Mouse (Mus musculus): ENCODE measurements around the gene Gja5. TPM values are rescaled to one million over a fixed set of nuclear protein-coding genes. Genes with fewer than 3 reads are reported as not detected.

The Gja5 gene
- polyA plus RNA-seq, 1 experiment from 2014 or later = 28.6 TPM

DNA sequence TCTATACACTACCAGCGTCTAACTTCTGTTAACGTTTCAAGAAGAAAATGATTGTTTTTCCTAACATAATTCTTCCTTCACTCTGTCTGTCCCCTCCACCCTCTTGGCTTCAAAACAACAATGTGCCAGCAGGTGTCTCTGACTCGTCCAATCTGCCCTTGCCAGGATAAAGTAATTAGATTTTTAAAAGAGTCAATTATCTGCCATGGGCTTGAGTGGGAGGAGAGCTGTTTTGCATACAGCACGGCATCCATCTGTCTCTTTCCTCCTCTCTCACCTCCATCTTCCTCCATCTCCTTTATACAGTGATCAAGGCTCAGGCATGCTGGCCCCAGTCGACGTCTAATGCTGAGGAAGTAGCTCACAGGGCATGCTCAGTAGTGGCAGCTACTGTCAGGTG is 132.6 kb downstream of the Gja5 start:
- H3K4me1 ChIP-seq (replicated peaks; ENCODE audit: control insufficient read depth, insufficient read depth, low read length) = peaks cover 15% of the 10 kb centered on the region
- no peak overlapping the region for H3K4me2 ChIP-seq (ENCODE audit: low read depth, low read length)
- H3K36me3 ChIP-seq (ENCODE audit: control insufficient read depth, insufficient read depth, low read length) = no peaks in the 10 kb centered on the region
- ATAC-seq (ENCODE audit: low read depth) = peak; percentile 39
- H3K9me3 ChIP-seq (ENCODE audit: control insufficient read depth, low read length) = no peaks in the 10 kb centered on the region
- no peaks in the 10 kb centered on the region for H3K27me3 ChIP-seq (ENCODE audit: control insufficient read depth, insufficient read depth, low read depth, low read length)
- 33% methylated on average over 6 of the region's 6 CpGs for WGBS
- H3K4me3 ChIP-seq (ENCODE audit: low read length) = no peak overlapping the region
- H3K9ac ChIP-seq (ENCODE audit: low read length) = no peak overlapping the region
- no peak overlapping the region for H3K27ac ChIP-seq (ENCODE audit: low read length)

DNA sequence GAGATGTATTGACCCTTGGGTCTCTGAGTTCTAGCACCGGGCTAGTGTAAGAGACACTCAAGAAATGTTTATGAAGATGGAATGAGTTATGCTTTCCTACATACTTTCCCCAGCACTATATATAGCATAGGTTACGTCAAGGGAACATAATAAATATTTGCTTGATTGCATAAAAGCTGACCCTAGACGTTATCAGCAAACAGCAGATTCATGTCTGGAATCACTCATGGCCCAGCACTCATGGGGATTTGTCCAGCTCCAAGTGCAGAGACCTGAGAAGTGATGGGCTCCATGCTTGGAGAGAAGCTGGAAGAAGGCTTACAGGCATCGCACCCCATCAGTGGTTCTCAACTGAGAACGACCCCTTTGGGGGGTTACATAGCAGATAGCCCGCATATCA is 135.2 kb downstream of the Gja5 start:
- WGBS = 42% methylated on average over 6 of the region's 6 CpGs
- no peak overlapping the region for H3K4me2 ChIP-seq (ENCODE audit: low read depth, low read length)
- ATAC-seq (ENCODE audit: low read depth) = peak; percentile 92

DNA sequence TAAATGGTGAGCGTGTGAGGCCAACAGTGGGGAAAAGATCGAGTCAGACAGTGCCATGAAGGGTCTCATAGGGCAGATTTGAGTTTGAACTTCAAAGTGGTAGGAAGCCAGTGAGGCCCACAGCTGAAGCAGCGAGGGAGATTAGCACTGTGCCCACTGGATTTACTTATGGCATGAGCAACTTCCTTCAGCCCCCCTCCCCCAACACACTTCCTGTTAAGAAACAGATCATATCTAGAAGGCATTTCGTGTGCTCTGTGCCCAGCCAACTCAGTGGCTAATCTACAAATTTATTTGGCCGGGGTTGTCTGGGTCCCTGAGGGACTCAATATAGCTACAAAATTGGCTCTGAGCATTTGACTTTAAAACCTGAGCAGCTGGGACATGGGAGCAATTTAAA is 139.7 kb downstream of the Gja5 start:
- Histone ChIP-seq H3K4me1 (replicated peaks; ENCODE audit: control insufficient read depth, insufficient read depth, low read length) (peaks cover 16% of the 10 kb centered on the region; the same call in 1 of the 2 replicates), H3K36me3 (ENCODE audit: control insufficient read depth, insufficient read depth, low read length) (no peaks in the 10 kb centered on the region), H3K9me3 (ENCODE audit: control insufficient read depth, low read length) (no peaks in the 10 kb centered on the region), H3K9ac (ENCODE audit: low read length) (no peak overlapping the region), H3K27me3 (ENCODE audit: control insufficient read depth, insufficient read depth, low read depth, low read length) (no peaks in the 10 kb centered on the region), H3K27ac (ENCODE audit: low read length) (no peak overlapping the region), H3K4me2 (ENCODE audit: low read depth, low read length) (no peak overlapping the region), H3K4me3 (ENCODE audit: low read length) (no peak overlapping the region)
- WGBS = 58% methylated on average over 5 of the region's 5 CpGs
- no peak for ATAC-seq (ENCODE audit: low read depth)

More for the DNA sequence above, 135.2 kb downstream of the Gja5 start:
- no peaks in the 10 kb centered on the region for H3K36me3 ChIP-seq (ENCODE audit: control insufficient read depth, insufficient read depth, low read length)
- no peaks in the 10 kb centered on the region for H3K9me3 ChIP-seq (ENCODE audit: control insufficient read depth, low read length)
- H3K27ac ChIP-seq (ENCODE audit: low read length) = peak overlapping the region; percentile 52; the same call in 1 of the 2 replicates
- no peaks in the 10 kb centered on the region for H3K27me3 ChIP-seq (ENCODE audit: control insufficient read depth, insufficient read depth, low read depth, low read length)
- no peak overlapping the region for H3K9ac ChIP-seq (ENCODE audit: low read length)
- peaks cover 19% of the 10 kb centered on the region for H3K4me1 ChIP-seq (replicated peaks; ENCODE audit: control insufficient read depth, insufficient read depth, low read length)
- no peak overlapping the region for H3K4me3 ChIP-seq (ENCODE audit: low read length)

DNA sequence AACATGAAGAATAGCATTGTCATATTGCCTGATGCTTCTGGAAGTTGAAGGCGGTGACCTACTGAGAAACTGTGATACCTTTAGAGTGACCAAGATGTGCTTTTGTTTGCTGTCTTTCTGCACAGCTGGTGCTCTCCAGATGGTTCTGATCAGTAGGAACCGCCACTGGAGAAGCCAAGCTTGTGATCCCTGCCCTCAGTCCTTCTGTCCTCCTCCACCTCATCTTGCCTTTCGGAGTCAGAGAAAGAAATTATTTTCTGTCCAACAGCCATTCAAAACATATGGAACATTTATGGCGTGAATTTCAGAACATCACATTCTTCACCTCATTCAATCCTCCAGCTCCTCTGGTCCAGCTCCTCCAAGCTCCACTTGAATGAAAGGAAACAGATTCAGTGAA is 143.3 kb downstream of the Gja5 start:
- Histone ChIP-seq H3K27me3 (ENCODE audit: control insufficient read depth, insufficient read depth, low read depth, low read length) (no peaks in the 10 kb centered on the region), H3K4me3 (ENCODE audit: low read length) (no peak overlapping the region), H3K9me3 (ENCODE audit: control insufficient read depth, low read length) (no peaks in the 10 kb centered on the region), H3K9ac (ENCODE audit: low read length) (no peak overlapping the region), H3K27ac (ENCODE audit: low read length) (no peak overlapping the region), H3K4me1 (replicated peaks; ENCODE audit: control insufficient read depth, insufficient read depth, low read length) (peaks cover 24% of the 10 kb centered on the region), H3K4me2 (ENCODE audit: low read depth, low read length) (no peak overlapping the region), H3K36me3 (ENCODE audit: control insufficient read depth, insufficient read depth, low read length) (no peaks in the 10 kb centered on the region)
- 71% methylated on average over 4 of the region's 4 CpGs for WGBS
- peak; percentile 23; the same call in 1 of the 2 replicates for ATAC-seq (ENCODE audit: low read depth)

DNA sequence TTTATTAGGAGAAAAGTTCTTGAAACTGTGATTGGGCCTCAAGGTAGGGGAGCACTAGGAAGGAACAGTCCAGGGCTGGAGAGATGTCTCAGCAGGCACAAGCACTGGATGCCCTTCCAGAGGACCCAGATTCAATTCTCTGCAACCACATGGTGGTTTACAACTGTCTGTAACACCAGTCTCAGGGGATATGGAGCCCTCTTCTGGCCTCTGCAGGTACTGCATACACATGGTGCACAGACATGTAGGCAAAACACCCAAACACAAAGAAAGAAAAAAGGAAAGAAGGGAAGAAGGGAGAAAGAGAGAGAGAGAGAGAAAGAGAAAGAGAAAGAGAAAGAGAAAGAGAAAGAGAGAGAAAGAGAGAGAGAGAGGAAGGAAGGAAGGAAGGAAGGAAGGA is 143.9 kb downstream of the Gja5 start:
- no peak overlapping the region for H3K4me3 ChIP-seq (ENCODE audit: low read length)

DNA sequence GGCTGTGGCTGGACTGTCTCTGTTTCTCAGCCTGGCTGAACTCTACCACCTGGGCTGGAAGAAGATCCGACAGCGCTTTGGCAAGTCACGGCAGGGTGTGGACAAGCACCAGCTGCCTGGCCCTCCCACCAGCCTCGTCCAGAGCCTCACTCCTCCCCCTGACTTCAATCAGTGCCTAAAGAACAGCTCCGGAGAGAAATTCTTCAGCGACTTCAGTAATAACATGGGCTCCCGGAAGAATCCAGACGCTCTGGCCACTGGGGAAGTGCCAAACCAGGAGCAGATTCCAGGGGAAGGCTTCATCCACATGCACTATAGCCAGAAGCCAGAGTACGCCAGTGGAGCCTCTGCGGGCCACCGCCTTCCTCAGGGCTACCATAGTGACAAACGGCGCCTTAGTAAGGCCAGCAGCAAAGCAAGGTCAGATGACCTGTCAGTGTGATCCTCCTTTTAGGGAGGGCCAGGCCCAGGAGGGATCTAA is 146.8 kb downstream of the Gja5 start:
- WGBS = 22% methylated on average over 13 of the region's 13 CpGs
- H3K4me3 ChIP-seq (ENCODE audit: low read length) = no peak overlapping the region
- H3K27ac ChIP-seq (ENCODE audit: low read length) = peak overlapping the region; percentile 46
- no peaks in the 10 kb centered on the region for H3K27me3 ChIP-seq (ENCODE audit: control insufficient read depth, insufficient read depth, low read depth, low read length)
- ATAC-seq (ENCODE audit: low read depth) = peak; percentile 80
- no peak overlapping the region for H3K9ac ChIP-seq (ENCODE audit: low read length)
- no peak overlapping the region for H3K4me2 ChIP-seq (ENCODE audit: low read depth, low read length)
- H3K9me3 ChIP-seq (ENCODE audit: control insufficient read depth, low read length) = no peaks in the 10 kb centered on the region
- H3K4me1 ChIP-seq (replicated peaks; ENCODE audit: control insufficient read depth, insufficient read depth, low read length) = peaks cover 16% of the 10 kb centered on the region
- no peaks in the 10 kb centered on the region for H3K36me3 ChIP-seq (ENCODE audit: control insufficient read depth, insufficient read depth, low read length)

More for the DNA sequence above, 143.9 kb downstream of the Gja5 start:
- Histone ChIP-seq H3K27me3 (ENCODE audit: control insufficient read depth, insufficient read depth, low read depth, low read length) (no peaks in the 10 kb centered on the region), H3K9me3 (ENCODE audit: control insufficient read depth, low read length) (no peaks in the 10 kb centered on the region), H3K9ac (ENCODE audit: low read length) (no peak overlapping the region), H3K36me3 (ENCODE audit: control insufficient read depth, insufficient read depth, low read length) (no peaks in the 10 kb centered on the region), H3K4me1 (replicated peaks; ENCODE audit: control insufficient read depth, insufficient read depth, low read length) (peaks cover 24% of the 10 kb centered on the region), H3K4me2 (ENCODE audit: low read depth, low read length) (no peak overlapping the region), H3K27ac (ENCODE audit: low read length) (no peak overlapping the region)
- ATAC-seq (ENCODE audit: low read depth) = no peak

DNA sequence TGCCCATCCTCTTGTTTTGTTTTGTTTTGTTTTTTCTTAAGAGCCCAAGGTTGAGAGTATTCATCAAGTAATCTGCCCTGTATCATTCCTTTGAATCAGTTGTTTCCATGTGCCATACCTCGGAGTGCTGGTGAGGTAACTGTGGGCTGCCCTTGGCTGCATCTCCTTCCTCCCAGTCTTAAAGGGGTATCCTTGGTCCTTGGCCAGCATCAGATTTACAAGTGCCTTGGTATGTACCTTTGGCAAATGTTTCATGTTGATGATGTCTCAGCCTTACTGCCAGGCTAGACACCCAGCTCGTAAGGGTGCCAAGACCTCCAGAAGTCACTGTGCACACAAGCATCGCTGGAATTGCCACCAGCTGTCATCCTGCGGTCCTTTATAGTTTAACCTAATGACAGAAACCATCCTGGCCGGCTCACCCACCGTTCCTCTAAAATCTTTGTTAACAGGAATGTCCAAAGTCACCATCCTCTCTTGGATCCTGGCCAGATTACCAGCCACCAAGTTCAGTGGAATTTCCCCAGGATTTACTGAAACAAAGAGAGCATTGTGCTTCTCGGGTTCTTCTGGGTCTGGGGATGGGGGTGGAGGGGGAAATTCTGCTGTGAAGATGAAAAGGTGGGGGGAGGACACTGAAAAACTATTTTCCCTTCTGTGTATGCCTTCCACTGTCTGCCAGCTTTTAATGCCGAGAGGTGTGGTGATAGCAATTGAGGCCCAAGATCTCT is 147.7 kb downstream of the Gja5 start:
- Histone ChIP-seq H3K36me3 (ENCODE audit: control insufficient read depth, insufficient read depth, low read length) (no peaks in the 10 kb centered on the region), H3K27ac (ENCODE audit: low read length) (no peak overlapping the region), H3K4me3 (ENCODE audit: low read length) (no peak overlapping the region), H3K9ac (ENCODE audit: low read length) (no peak overlapping the region), H3K4me2 (ENCODE audit: low read depth, low read length) (no peak overlapping the region), H3K4me1 (replicated peaks; ENCODE audit: control insufficient read depth, insufficient read depth, low read length) (peaks cover 16% of the 10 kb centered on the region), H3K27me3 (ENCODE audit: control insufficient read depth, insufficient read depth, low read depth, low read length) (no peaks in the 10 kb centered on the region), H3K9me3 (ENCODE audit: control insufficient read depth, low read length) (no peaks in the 10 kb centered on the region)
- no peak for ATAC-seq (ENCODE audit: low read depth)
- 26% methylated on average over 8 of the region's 8 CpGs for WGBS

DNA sequence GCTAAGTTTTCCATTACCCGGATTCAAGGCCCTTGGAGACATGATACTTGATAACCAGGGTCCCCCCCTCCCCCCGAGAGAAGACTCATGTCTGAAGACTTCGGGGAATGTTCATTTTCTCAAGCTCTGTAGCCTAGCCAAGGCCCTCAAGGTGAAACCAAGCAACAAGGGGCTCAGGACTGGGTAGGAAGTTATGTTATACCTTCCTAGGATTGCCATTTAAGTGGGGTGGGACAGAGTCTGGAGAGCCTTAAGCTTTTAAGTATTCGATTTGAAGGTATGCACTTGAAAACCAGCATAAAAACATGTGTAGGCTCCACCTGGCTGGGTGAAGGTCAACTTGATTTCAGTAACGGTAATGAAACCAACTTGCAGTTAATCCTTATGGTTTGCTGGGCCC is 154.2 kb downstream of the Gja5 start:
- no peaks in the 10 kb centered on the region for H3K27me3 ChIP-seq (ENCODE audit: control insufficient read depth, insufficient read depth, low read depth, low read length)
- no peak overlapping the region for H3K4me3 ChIP-seq (ENCODE audit: low read length)
- no peak overlapping the region for H3K27ac ChIP-seq (ENCODE audit: low read length)
- no peaks in the 10 kb centered on the region for H3K9me3 ChIP-seq (ENCODE audit: control insufficient read depth, low read length)
- peak; percentile 47 for ATAC-seq (ENCODE audit: low read depth)
- WGBS = 52% methylated on average over 5 of the region's 5 CpGs
- no peaks in the 10 kb centered on the region for H3K36me3 ChIP-seq (ENCODE audit: control insufficient read depth, insufficient read depth, low read length)
- no peak overlapping the region for H3K4me2 ChIP-seq (ENCODE audit: low read depth, low read length)
- peaks cover 3% of the 10 kb centered on the region for H3K4me1 ChIP-seq (replicated peaks; ENCODE audit: control insufficient read depth, insufficient read depth, low read length)
- no peak overlapping the region for H3K9ac ChIP-seq (ENCODE audit: low read length)

DNA sequence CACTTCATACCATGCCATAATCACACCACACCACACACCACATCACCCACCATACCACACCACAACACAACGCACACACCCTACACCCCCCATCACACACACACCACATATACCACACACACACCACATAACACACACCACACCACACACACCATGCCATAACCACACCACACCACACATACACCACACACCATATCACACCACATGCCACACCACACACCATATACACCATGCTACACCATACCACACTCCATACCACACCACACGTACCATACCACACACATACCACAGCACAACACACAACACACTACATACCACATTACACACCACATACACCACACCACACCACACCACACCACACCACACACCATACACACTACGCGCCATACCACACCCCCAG is 155.6 kb downstream of the Gja5 start:
- no peaks in the 10 kb centered on the region for H3K9me3 ChIP-seq (ENCODE audit: control insufficient read depth, low read length)
- no peak for ATAC-seq (ENCODE audit: low read depth)
- no peaks in the 10 kb centered on the region for H3K27me3 ChIP-seq (ENCODE audit: control insufficient read depth, insufficient read depth, low read depth, low read length)
- H3K4me3 ChIP-seq (ENCODE audit: low read length) = no peak overlapping the region
- peaks cover 3% of the 10 kb centered on the region for H3K4me1 ChIP-seq (replicated peaks; ENCODE audit: control insufficient read depth, insufficient read depth, low read length)
- WGBS = 96% methylated on average over 4 of the region's 4 CpGs
- H3K27ac ChIP-seq (ENCODE audit: low read length) = no peak overlapping the region
- no peak overlapping the region for H3K4me2 ChIP-seq (ENCODE audit: low read depth, low read length)
- no peaks in the 10 kb centered on the region for H3K36me3 ChIP-seq (ENCODE audit: control insufficient read depth, insufficient read depth, low read length)
- no peak overlapping the region for H3K9ac ChIP-seq (ENCODE audit: low read length)

All from lung, embryonic 16.5 days (tissue).